Mouse (Mus musculus): ENCODE results near the gene Hspe1. TPM values are rescaled to one million over a fixed set of nuclear protein-coding genes. Genes with fewer than 3 reads are reported as not detected.

Hspe1 gene
- polyA plus RNA-seq, 1 experiment = 90.1 TPM

GRCm38 (mm10) chr1:55135846-55136245 is 47.9 kb downstream of the Hspe1 start:
- Histone ChIP-seq H3K27ac (ENCODE audit: insufficient read depth, low read depth, low read length) (no peak overlapping the region), H3K4me1 (ENCODE audit: control insufficient read depth, insufficient read depth, low read length) (peaks cover 9% of the 10 kb centered on the region), H3K27me3 (replicated peaks; ENCODE audit: control insufficient read depth, insufficient read depth, low read length) (no peaks in the 10 kb centered on the region), H3K4me3 (ENCODE audit: insufficient read depth, low read depth, low read length) (no peak overlapping the region), H3K36me3 (ENCODE audit: control insufficient read depth, insufficient read depth, low read length) (no peaks in the 10 kb centered on the region; the same call in 1 of the 2 replicates)
- no peak for DNase-seq
- WGBS = 98% methylated on average over 1 of the region's 1 CpGs
- TF ChIP-seq POLR2A (IDR thresholded peaks at IDR 0.05; ENCODE audit: low read depth, low read length) (no peak), CTCF (conservative IDR thresholded peaks at IDR 0.05; ENCODE audit: insufficient read depth, insufficient read length, low read depth, low read length) (no peak)

Other genes starting within 250 kb of the Hspe1 start
- 14.0 and 17.8 TPM in 2 replicates for gene Ankrd44, start 161.7 kb upstream of the Hspe1 start, polyA plus RNA-seq (2012; rRNA removed)
- gene Sf3b1, start 60.7 kb upstream of the Hspe1 start, polyA plus RNA-seq (2012; rRNA removed) = 24.3 and 33.6 TPM in 2 replicates
- 16.2 and 20.7 TPM in 2 replicates for gene Coq10b, start 35.4 kb upstream of the Hspe1 start, polyA plus RNA-seq (2012; rRNA removed)
- 66.8 and 99.8 TPM in 2 replicates for gene Hspd1, start 111 bp downstream of the Hspe1 start, polyA plus RNA-seq (2012; rRNA removed)
- 10.3 and 16.0 TPM in 2 replicates for gene Mob4, start 43.1 kb downstream of the Hspe1 start, polyA plus RNA-seq (2012; rRNA removed)
- 1.7 and 2.2 TPM in 2 replicates for gene Rftn2, start 138.7 kb downstream of the Hspe1 start, polyA plus RNA-seq (2012; rRNA removed)
- 1.6 and 1.9 TPM in 2 replicates for gene Mars2, start 149.0 kb downstream of the Hspe1 start, polyA plus RNA-seq (2012; rRNA removed)

Measured in kidney, adult 2 months (tissue).